Mouse (Mus musculus): ENCODE results near the gene Gtf2ird1.
"Not testable (repeated sequence)": the region's sequence is repeated elsewhere in the genome, so short reads cannot be mapped to it uniquely, and the experiment has no call there.

Gtf2ird1 gene

GRCm38 (mm10) chr5:134401841-134402240 lies 54.7 kb downstream of the Gtf2ird1 start:
- DNase-seq: no peak

DNA sequence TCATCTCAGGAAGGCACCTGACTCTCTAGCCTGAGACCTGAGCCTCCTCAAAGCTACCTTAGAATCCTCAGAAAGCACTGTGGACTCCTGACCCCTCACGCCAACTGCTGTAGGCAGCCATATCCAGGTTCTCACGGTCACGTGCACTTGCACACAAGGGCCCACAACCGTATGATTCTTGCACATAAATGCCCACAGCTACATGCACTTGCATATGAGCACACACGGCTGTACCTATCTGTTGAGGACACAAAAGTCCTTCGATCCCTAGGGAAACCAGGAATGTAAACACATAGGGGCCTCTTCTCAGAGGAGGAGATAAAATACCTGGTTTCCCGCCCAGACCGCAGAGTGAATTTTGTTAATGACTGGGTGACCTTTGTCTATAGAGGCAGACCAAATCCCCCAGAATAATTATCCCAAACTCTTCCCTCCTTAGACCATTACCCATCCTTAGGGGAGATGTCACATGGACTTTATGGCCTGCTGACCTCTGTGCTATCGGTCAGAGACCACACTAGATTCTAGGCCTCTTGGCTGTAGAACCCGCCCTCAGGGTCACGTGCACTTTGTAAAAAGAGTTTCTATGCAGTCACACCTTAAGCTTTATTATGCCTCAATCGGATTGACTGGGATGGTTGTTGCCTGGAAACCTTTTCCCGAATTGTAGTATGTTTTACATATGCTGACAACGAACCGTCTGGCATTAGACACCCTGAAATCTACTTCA lies 58.9 kb downstream of the Gtf2ird1 start:
- DNase-seq: no peak

GRCm38 (mm10) chr5:134396519-134396918 lies 60.0 kb downstream of the Gtf2ird1 start:
- no peak for DNase-seq

DNA sequence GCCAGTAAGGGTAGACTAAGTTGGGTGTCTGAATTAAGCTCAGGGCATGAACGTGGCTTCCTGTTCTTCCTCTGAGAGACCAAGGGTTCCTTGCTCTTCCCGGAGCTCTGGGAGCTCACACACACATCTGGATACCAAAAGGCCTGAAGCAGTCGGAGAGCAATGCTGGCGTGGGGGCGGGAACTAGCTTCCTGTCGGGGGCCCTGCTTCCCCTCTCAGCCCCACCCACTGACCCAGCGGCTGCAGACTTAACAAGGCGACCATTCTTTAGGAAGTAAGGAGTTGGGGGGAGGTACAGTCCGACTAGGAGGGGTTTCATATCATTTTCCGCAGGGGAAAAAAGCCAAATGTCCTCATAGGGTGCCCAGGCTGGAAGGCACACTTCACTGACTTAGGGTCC lies 61.9 kb downstream of the Gtf2ird1 start:
- DNase-seq: peak; percentile 84

DNA sequence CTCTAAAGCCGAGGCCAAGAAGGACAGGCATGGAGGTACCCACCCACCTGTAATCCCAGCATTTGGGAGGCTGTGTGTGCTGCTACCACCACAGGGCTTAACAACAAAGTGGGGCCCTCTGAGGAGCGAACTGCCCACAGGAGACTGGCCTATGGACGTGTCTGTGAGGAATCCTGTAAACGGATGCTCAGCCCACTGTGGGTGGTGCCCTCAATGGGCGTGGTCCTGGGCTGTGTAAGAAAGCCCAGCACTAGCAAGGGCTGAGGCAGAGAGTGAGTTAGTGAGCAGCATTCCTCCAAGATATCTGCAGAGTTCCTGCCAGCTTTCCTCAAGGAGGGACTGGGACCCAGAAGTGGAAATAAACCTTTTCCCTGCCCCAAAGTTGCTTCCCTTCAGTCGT lies 62.9 kb downstream of the Gtf2ird1 start:
- DNase-seq: peak; percentile 51

GRCm38 (mm10) chr5:134385106-134385505 lies 71.4 kb downstream of the Gtf2ird1 start:
- DNase-seq: peak; percentile 91

GRCm38 (mm10) chr5:134375256-134375655 lies 81.3 kb downstream of the Gtf2ird1 start:
- DNase-seq: no peak

DNA sequence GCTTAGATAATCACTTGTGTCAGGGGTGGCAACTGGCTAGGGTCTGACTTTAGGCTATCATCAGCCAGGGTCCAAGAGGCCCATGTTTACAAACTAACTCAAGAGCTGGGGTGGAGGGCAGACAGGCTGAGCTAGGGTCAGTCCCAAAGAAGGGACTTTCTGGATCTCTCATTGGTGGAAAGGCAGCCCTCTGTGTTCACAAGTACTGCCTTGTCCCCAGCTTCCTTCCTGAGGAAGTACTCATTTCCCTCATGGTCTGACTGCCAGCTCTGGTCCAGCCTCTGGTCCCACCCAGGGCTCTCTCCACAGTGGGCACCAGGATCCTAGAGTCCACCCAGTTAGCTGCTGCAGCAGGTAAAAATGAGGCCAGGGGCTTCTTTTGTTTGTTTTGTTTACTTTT lies 82.0 kb downstream of the Gtf2ird1 start:
- DNase-seq: no peak

GRCm38 (mm10) chr5:134373912-134374488 lies 82.5 kb downstream of the Gtf2ird1 start:
- DNase-seq: peak; percentile 60

- peak; percentile 39 for DNase-seq
These were observed 83.4 kb downstream of the Gtf2ird1 start for GRCm38 (mm10) chr5:134372926-134373658.

DNA sequence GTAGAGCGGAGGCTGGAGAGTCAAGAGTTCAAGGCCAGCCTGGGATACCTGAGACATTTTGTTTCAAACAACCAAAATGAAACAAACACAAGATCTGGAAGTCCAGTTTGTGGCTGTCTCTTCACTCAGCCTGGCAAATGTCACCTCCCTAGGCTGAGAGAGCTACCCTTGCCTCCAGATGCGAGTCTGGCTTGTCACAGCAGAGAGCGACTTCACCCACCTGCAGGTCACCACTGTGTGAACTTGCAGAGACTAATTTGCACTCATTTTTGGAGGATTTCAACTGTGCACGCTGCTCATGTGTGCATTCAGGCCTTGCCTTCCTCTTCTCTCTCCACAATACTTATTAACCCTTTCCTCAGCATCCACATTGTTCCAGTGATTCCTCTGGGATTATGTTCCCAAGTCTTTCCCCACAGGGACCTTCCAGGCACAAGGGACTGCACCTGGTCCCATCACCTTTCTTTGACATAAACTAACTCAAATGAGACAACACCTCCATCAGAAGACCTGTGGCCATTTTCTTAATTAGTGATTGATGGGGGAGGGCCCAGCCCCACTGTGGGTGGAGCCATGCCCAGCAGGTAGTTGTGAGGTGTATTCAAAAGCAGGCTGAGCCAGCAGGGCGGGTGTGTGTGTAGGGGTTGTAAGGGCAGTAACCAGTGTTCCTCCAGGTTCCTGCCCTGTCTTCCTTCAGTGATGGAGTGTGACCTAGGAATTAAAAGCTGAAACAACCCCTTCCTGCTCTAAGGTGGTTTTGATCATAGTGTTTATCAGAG lies 84.8 kb downstream of the Gtf2ird1 start:
- peak; percentile 54 for DNase-seq

GRCm38 (mm10) chr5:134370831-134371230 lies 85.7 kb downstream of the Gtf2ird1 start:
- peak; percentile 48 for DNase-seq

- no peak for DNase-seq
These were observed 97.4 kb downstream of the Gtf2ird1 start for GRCm38 (mm10) chr5:134359101-134359500.

- DNase-seq: not testable (repeated sequence)
These were observed 101.1 kb downstream of the Gtf2ird1 start for GRCm38 (mm10) chr5:134355372-134355771.

DNA sequence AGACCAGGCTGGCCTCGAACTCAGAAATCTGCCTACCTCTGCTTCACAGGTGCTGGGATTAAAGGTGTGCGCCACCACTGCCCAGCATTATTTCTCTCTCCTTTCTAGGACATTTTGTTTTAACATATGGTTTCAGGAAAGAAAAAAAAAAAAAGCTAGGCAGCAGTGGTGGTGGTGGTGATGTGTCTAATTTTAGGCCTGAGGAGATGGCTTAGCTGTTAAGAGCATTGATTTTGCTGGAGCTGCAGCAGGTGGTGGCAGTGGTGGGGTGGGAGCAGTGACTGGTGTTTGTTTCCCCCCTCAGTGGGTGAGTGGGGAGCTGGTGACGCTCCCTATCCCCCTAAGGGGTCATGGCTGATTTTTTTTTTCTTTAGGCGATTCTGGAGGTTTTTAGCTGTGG lies 103.4 kb downstream of the Gtf2ird1 start:
- DNase-seq: no peak

GRCm38 (mm10) chr5:134352527-134353001 lies 104.0 kb downstream of the Gtf2ird1 start:
- DNase-seq: no peak

GRCm38 (mm10) chr5:134350660-134351059 lies 105.9 kb downstream of the Gtf2ird1 start:
- peak; percentile 74 for DNase-seq

- DNase-seq: peak; percentile 53
These were observed 109.5 kb downstream of the Gtf2ird1 start for GRCm38 (mm10) chr5:134347066-134347465.

DNA sequence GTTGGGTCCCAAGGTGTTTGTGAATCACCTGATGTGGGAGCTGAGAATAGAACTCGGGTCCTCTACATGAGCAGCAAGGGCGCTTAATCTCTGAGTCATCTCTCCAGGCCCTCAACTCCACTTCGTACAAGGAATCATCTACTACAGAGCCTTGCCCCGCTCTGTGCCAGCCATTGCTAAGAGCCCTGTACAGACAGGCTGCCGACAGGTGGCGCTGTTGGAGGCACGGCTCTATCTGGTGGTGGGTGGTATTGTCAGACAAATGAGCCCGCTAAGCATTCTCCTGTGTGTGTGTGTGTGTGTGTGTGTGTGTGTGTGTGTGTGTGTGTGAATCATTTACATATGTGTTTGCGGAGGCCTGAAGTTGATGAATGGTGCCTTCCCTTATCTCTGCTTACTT lies 111.1 kb downstream of the Gtf2ird1 start:
- DNase-seq: peak; percentile 69

- no peak for DNase-seq
These were observed 112.4 kb downstream of the Gtf2ird1 start for GRCm38 (mm10) chr5:134344076-134344475.

DNA sequence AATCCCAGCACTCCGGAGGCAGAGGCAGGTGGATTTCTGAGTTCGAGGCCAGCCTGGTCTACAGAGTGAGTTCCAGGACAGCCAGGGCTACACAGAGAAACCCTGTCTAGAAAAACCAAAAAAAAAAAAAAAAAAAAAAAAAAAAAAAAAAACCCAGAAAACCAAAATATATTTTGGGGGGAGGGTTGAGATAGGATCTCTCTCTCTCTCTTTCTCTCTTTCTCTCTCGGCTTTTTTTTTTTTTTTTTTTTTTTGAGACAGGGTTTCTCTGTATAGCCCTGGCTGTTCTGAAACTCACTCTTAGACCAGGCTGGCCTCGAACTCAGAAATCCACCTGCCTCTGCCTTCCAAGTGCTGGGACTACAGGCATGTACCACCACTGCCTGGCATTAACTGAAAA lies 113.0 kb downstream of the Gtf2ird1 start:
- not testable (repeated sequence) for DNase-seq

DNA sequence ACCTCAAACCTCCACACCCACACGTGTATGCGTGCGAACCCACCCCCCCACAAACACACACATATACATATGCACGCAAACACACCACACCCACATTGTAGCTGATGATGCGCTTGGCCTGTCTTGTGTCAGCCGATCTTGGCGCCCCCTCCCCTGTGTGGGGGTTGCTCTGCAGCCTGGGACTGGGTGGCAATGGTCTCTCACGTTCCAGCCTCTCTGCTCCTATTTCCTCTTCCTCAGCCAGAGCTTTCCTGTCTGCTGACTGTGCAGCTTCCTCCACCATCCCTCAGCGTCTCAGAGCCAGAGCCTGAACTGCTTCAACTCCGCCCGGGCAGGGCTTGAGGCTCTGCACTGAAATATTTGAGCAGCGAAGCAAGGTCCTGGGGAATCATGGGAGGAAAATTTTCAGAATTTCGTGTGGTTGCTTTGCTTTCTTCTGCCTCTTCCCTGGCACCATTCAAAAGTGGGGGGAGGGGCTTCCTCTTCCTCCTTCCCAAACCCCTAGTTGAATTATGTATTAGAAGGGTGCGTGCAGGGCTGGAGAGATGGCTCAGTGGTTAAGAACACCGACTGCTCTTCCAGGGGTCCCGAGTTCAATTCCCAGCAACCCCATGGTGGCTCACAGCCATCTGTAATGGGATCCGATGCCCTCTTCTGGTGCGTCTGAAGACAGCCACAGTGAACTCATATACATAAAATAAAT lies 113.9 kb downstream of the Gtf2ird1 start:
- DNase-seq: peak; percentile 36

Measured in thymus, postnatal 4 days (tissue).